Mouse (Mus musculus) T-helper 1 cell (primary cell): ENCODE measurements around the gene Psenen.

Experiments used
- in situ Hi-C: fragments of 300-600 bp; cut with MboI, MseI; formaldehyde crosslinking; loops from one replicate; pipeline ENCODE4 v1.15.1; 2025; ENCODE audit warnings: high pct_unique_total_duplicates

Gene Psenen

GRCm38 (mm10) chr7:30589435-30590301 lies 26.2 kb upstream of the Psenen start:
- in situ Hi-C loops = no loop called here

- in situ Hi-C loops = no loop called here
Observed at GRCm38 (mm10) chr7:30588676-30589434, 25.4 kb upstream of the Psenen start, which contains the start of gene Kmt2b. Gene Kmt2b (minus strand): TSS chr7:30588726.

GRCm38 (mm10) chr7:30587842-30588667 lies 24.6 kb upstream of the Psenen start:
- in situ Hi-C loops = no loop called here

GRCm38 (mm10) chr7:30586455-30587020 lies 23.1 kb upstream of the Psenen start:
- in situ Hi-C loops = no loop called here

GRCm38 (mm10) chr7:30585170-30585569 lies 21.7 kb upstream of the Psenen start:
- in situ Hi-C loops = no loop called here

GRCm38 (mm10) chr7:30584339-30584738 lies 20.9 kb upstream of the Psenen start:
- in situ Hi-C loops = no loop called here

GRCm38 (mm10) chr7:30581547-30581946 lies 18.1 kb upstream of the Psenen start:
- in situ Hi-C loops = no loop called here

- in situ Hi-C loops = no loop called here
Observed at GRCm38 (mm10) chr7:30579950-30580349, 16.5 kb upstream of the Psenen start.

GRCm38 (mm10) chr7:30572969-30573368 lies 9.5 kb upstream of the Psenen start:
- in situ Hi-C loops = no loop called here

- in situ Hi-C loops = no loop called here
Observed at GRCm38 (mm10) chr7:30572389-30572788, 9.0 kb upstream of the Psenen start.

- in situ Hi-C loops = no loop called here
Observed at GRCm38 (mm10) chr7:30567555-30567954, 4.1 kb upstream of the Psenen start.

- in situ Hi-C loops = no loop called here
Observed at GRCm38 (mm10) chr7:30566033-30566432, 2.6 kb upstream of the Psenen start.

- in situ Hi-C loops = no loop called here
Observed at GRCm38 (mm10) chr7:30564970-30565571, 1.6 kb upstream of the Psenen start, which contains the start of gene Igflr1. Gene Igflr1 (plus strand): TSS chr7:30565427.

GRCm38 (mm10) chr7:30563906-30564280 lies 466 bp upstream of the Psenen start:
- in situ Hi-C loops = no loop called here

GRCm38 (mm10) chr7:30562526-30563116 lies 806 bp downstream of the Psenen start:
- in situ Hi-C loops = no loop called here

- in situ Hi-C loops = no loop called here
Observed at GRCm38 (mm10) chr7:30560296-30560695, 3.1 kb downstream of the Psenen start.

GRCm38 (mm10) chr7:30559443-30559954 lies 3.9 kb downstream of the Psenen start, which contains the start of gene Lin37:
Gene Lin37 (minus strand): TSS chr7:30559838.
- in situ Hi-C loops = no loop called here

GRCm38 (mm10) chr7:30558656-30559442 lies 4.6 kb downstream of the Psenen start:
- in situ Hi-C loops = no loop called here

GRCm38 (mm10) chr7:30557901-30558514 lies 5.4 kb downstream of the Psenen start:
- in situ Hi-C loops = no loop called here
